Mouse (Mus musculus): Measurements from ENCODE around the gene Scml4. TPM values are rescaled to one million over a fixed set of nuclear protein-coding genes. Genes with fewer than 3 reads are reported as not detected.

Scml4 gene
- polyA plus RNA-seq, 1 experiment from 2014 or later: 1.7 TPM

GRCm38 (mm10) chr10:42913196-42913595 lies 53.0 kb downstream of the Scml4 start:
- H3K4me3 ChIP-seq (ENCODE audit: low read length): no peak overlapping the region
- H3K9me3 ChIP-seq (ENCODE audit: low read length): no peaks in the 10 kb centered on the region
- no peak overlapping the region for H3K4me2 ChIP-seq (replicated peaks; ENCODE audit: low read depth, low read length)
- peaks cover 3% of the 10 kb centered on the region for H3K4me1 ChIP-seq (ENCODE audit: insufficient read depth, low read length)
- no peak overlapping the region for H3K27ac ChIP-seq (ENCODE audit: low read length)
- H3K36me3 ChIP-seq (ENCODE audit: insufficient read depth, low read length): no peaks in the 10 kb centered on the region
- ATAC-seq (ENCODE audit: low FRiP score, low TSS enrichment): no peak
- no peaks in the 10 kb centered on the region for H3K27me3 ChIP-seq (ENCODE audit: insufficient read depth, low read length)
- H3K9ac ChIP-seq (replicated peaks; ENCODE audit: low read length): no peak overlapping the region
- 56% methylated on average over 4 of the region's 4 CpGs for WGBS

GRCm38 (mm10) chr10:42914146-42914545 lies 54.0 kb downstream of the Scml4 start:
- Histone ChIP-seq H3K4me1 (ENCODE audit: insufficient read depth, low read length) (peaks cover 3% of the 10 kb centered on the region), H3K27ac (ENCODE audit: low read length) (no peak overlapping the region), H3K27me3 (ENCODE audit: insufficient read depth, low read length) (no peaks in the 10 kb centered on the region), H3K4me3 (ENCODE audit: low read length) (no peak overlapping the region), H3K4me2 (replicated peaks; ENCODE audit: low read depth, low read length) (no peak overlapping the region), H3K9me3 (ENCODE audit: low read length) (no peaks in the 10 kb centered on the region), H3K9ac (replicated peaks; ENCODE audit: low read length) (no peak overlapping the region), H3K36me3 (ENCODE audit: insufficient read depth, low read length) (no peaks in the 10 kb centered on the region)
- 48% methylated on average over 6 of the region's 6 CpGs for WGBS
- ATAC-seq (ENCODE audit: low FRiP score, low TSS enrichment): no peak

GRCm38 (mm10) chr10:42917355-42917754 lies 57.2 kb downstream of the Scml4 start:
- H3K9ac ChIP-seq (replicated peaks; ENCODE audit: low read length): no peak overlapping the region
- 70% methylated on average over 5 of the region's 5 CpGs for WGBS
- no peaks in the 10 kb centered on the region for H3K36me3 ChIP-seq (ENCODE audit: insufficient read depth, low read length)
- H3K27ac ChIP-seq (ENCODE audit: low read length): no peak overlapping the region
- no peaks in the 10 kb centered on the region for H3K9me3 ChIP-seq (ENCODE audit: low read length)
- no peak overlapping the region for H3K4me2 ChIP-seq (replicated peaks; ENCODE audit: low read depth, low read length)
- no peak overlapping the region for H3K4me3 ChIP-seq (ENCODE audit: low read length)
- no peak for ATAC-seq (ENCODE audit: low FRiP score, low TSS enrichment)
- H3K27me3 ChIP-seq (ENCODE audit: insufficient read depth, low read length): no peaks in the 10 kb centered on the region
- no peaks in the 10 kb centered on the region for H3K4me1 ChIP-seq (ENCODE audit: insufficient read depth, low read length)

- Histone ChIP-seq H3K27ac (ENCODE audit: low read length) (no peak overlapping the region), H3K4me3 (ENCODE audit: low read length) (no peak overlapping the region), H3K4me2 (replicated peaks; ENCODE audit: low read depth, low read length) (no peak overlapping the region), H3K36me3 (ENCODE audit: insufficient read depth, low read length) (no peaks in the 10 kb centered on the region), H3K9me3 (ENCODE audit: low read length) (no peaks in the 10 kb centered on the region), H3K9ac (replicated peaks; ENCODE audit: low read length) (no peak overlapping the region), H3K27me3 (ENCODE audit: insufficient read depth, low read length) (no peaks in the 10 kb centered on the region), H3K4me1 (ENCODE audit: insufficient read depth, low read length) (no peaks in the 10 kb centered on the region)
- ATAC-seq (ENCODE audit: low FRiP score, low TSS enrichment): no peak
- WGBS: 89% methylated on average over 12 of the region's 12 CpGs
Observed at GRCm38 (mm10) chr10:42919786-42920185, 59.6 kb downstream of the Scml4 start.

GRCm38 (mm10) chr10:42925103-42925866 lies 65.1 kb downstream of the Scml4 start:
- no peaks in the 10 kb centered on the region for H3K27me3 ChIP-seq (ENCODE audit: insufficient read depth, low read length)
- no peaks in the 10 kb centered on the region for H3K36me3 ChIP-seq (ENCODE audit: insufficient read depth, low read length)
- no peak overlapping the region for H3K4me3 ChIP-seq (ENCODE audit: low read length)
- peak overlapping the region; percentile 31; the same call in 1 of the 2 replicates for H3K4me2 ChIP-seq (replicated peaks; ENCODE audit: low read depth, low read length)
- H3K27ac ChIP-seq (ENCODE audit: low read length): no peak overlapping the region
- WGBS: 77% methylated on average over 22 of the region's 22 CpGs
- no peak for ATAC-seq (ENCODE audit: low FRiP score, low TSS enrichment)
- H3K4me1 ChIP-seq (ENCODE audit: insufficient read depth, low read length): no peaks in the 10 kb centered on the region
- H3K9me3 ChIP-seq (ENCODE audit: low read length): no peaks in the 10 kb centered on the region
- no peak overlapping the region for H3K9ac ChIP-seq (replicated peaks; ENCODE audit: low read length)

- H3K4me3 ChIP-seq (ENCODE audit: low read length): no peak overlapping the region
- no peaks in the 10 kb centered on the region for H3K9me3 ChIP-seq (ENCODE audit: low read length)
- no peak for ATAC-seq (ENCODE audit: low FRiP score, low TSS enrichment)
- H3K27me3 ChIP-seq (ENCODE audit: insufficient read depth, low read length): no peaks in the 10 kb centered on the region; the same call in 1 of the 2 replicates
- H3K4me2 ChIP-seq (replicated peaks; ENCODE audit: low read depth, low read length): no peak overlapping the region
- H3K27ac ChIP-seq (ENCODE audit: low read length): no peak overlapping the region
- no peak overlapping the region for H3K9ac ChIP-seq (replicated peaks; ENCODE audit: low read length)
- no peaks in the 10 kb centered on the region for H3K36me3 ChIP-seq (ENCODE audit: insufficient read depth, low read length)
- no peaks in the 10 kb centered on the region; the same call in 1 of the 2 replicates for H3K4me1 ChIP-seq (ENCODE audit: insufficient read depth, low read length)
- 89% methylated on average over 23 of the region's 23 CpGs for WGBS
Observed at GRCm38 (mm10) chr10:42930121-42930650, 70.0 kb downstream of the Scml4 start.

GRCm38 (mm10) chr10:42932862-42933480 lies 72.8 kb downstream of the Scml4 start:
- Histone ChIP-seq H3K27me3 (ENCODE audit: insufficient read depth, low read length) (no peaks in the 10 kb centered on the region; the same call in 1 of the 2 replicates), H3K4me3 (ENCODE audit: low read length) (no peak overlapping the region), H3K4me1 (ENCODE audit: insufficient read depth, low read length) (no peaks in the 10 kb centered on the region; the same call in 1 of the 2 replicates), H3K9me3 (ENCODE audit: low read length) (no peaks in the 10 kb centered on the region), H3K36me3 (ENCODE audit: insufficient read depth, low read length) (no peaks in the 10 kb centered on the region), H3K27ac (ENCODE audit: low read length) (no peak overlapping the region), H3K9ac (replicated peaks; ENCODE audit: low read length) (no peak overlapping the region), H3K4me2 (replicated peaks; ENCODE audit: low read depth, low read length) (no peak overlapping the region)
- 71% methylated on average over 14 of the region's 14 CpGs for WGBS
- no peak for ATAC-seq (ENCODE audit: low FRiP score, low TSS enrichment)

GRCm38 (mm10) chr10:42934672-42935071 lies 74.5 kb downstream of the Scml4 start:
- H3K27ac ChIP-seq (ENCODE audit: low read length): no peak overlapping the region
- H3K9ac ChIP-seq (replicated peaks; ENCODE audit: low read length): no peak overlapping the region
- no peak overlapping the region for H3K4me3 ChIP-seq (ENCODE audit: low read length)
- no peak overlapping the region for H3K4me2 ChIP-seq (replicated peaks; ENCODE audit: low read depth, low read length)
- no peak for ATAC-seq (ENCODE audit: low FRiP score, low TSS enrichment)
- peaks cover 4% of the 10 kb centered on the region; the same call in 1 of the 2 replicates for H3K27me3 ChIP-seq (ENCODE audit: insufficient read depth, low read length)
- H3K36me3 ChIP-seq (ENCODE audit: insufficient read depth, low read length): no peaks in the 10 kb centered on the region
- H3K4me1 ChIP-seq (ENCODE audit: insufficient read depth, low read length): no peaks in the 10 kb centered on the region; the same call in 1 of the 2 replicates
- WGBS: 64% methylated on average over 8 of the region's 8 CpGs
- H3K9me3 ChIP-seq (ENCODE audit: low read length): no peaks in the 10 kb centered on the region

GRCm38 (mm10) chr10:42936205-42936604 lies 76.0 kb downstream of the Scml4 start:
- H3K27me3 ChIP-seq (ENCODE audit: insufficient read depth, low read length): peaks cover 4% of the 10 kb centered on the region; the same call in 1 of the 2 replicates
- H3K4me3 ChIP-seq (ENCODE audit: low read length): no peak overlapping the region
- H3K36me3 ChIP-seq (ENCODE audit: insufficient read depth, low read length): no peaks in the 10 kb centered on the region
- H3K9ac ChIP-seq (replicated peaks; ENCODE audit: low read length): no peak overlapping the region
- H3K4me2 ChIP-seq (replicated peaks; ENCODE audit: low read depth, low read length): no peak overlapping the region
- H3K9me3 ChIP-seq (ENCODE audit: low read length): no peaks in the 10 kb centered on the region
- H3K4me1 ChIP-seq (ENCODE audit: insufficient read depth, low read length): peaks cover 11% of the 10 kb centered on the region
- no peak overlapping the region for H3K27ac ChIP-seq (ENCODE audit: low read length)
- ATAC-seq (ENCODE audit: low FRiP score, low TSS enrichment): no peak

GRCm38 (mm10) chr10:42938361-42938760 lies 78.2 kb downstream of the Scml4 start:
- 0 out of 2 replicates have a peak, but pooled peaks cover 4% of the 10 kb centered on the region for H3K27me3 ChIP-seq (ENCODE audit: insufficient read depth, low read length)
- H3K27ac ChIP-seq (ENCODE audit: low read length): no peak overlapping the region
- no peaks in the 10 kb centered on the region for H3K36me3 ChIP-seq (ENCODE audit: insufficient read depth, low read length)
- no peak overlapping the region for H3K4me2 ChIP-seq (replicated peaks; ENCODE audit: low read depth, low read length)
- 81% methylated on average over 4 of the region's 4 CpGs for WGBS
- no peaks in the 10 kb centered on the region for H3K9me3 ChIP-seq (ENCODE audit: low read length)
- no peak overlapping the region for H3K9ac ChIP-seq (replicated peaks; ENCODE audit: low read length)
- H3K4me3 ChIP-seq (ENCODE audit: low read length): no peak overlapping the region
- H3K4me1 ChIP-seq (ENCODE audit: insufficient read depth, low read length): peaks cover 12% of the 10 kb centered on the region
- ATAC-seq (ENCODE audit: low FRiP score, low TSS enrichment): no peak
